Mouse (Mus musculus): ENCODE results near the gene Alyref.

DNA sequence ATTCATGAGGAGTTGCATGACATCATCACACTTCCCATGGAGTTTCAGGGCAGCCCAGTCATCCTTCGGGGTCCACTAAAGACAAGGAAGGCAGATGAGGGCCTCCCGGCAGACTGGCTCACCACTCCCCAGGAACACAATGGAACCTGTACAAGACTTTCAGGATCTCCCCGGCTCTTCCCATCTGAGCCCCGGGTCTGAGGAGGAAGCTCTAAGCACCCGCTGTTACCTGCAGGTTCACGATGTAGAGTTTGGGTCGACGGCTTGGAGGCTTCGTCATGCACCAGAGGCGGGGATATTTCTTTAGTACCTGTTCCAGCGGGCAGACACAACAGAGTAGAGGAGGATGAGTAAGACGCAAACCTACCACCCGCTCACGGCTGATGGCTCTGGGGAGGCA is 22.0 kb upstream of the Alyref start:
- no peak for TF ChIP-seq CTCF (IDR thresholded peaks at IDR 0.05)
- no peak for TF ChIP-seq EP300 (IDR thresholded peaks at IDR 0.05)

Measured in lung, postnatal 0 days (tissue).